Mouse (Mus musculus) neutrophil, adult 5-6 weeks (primary cell): Measurements from ENCODE around the gene Krt2. TPM values are rescaled to one million over a fixed set of nuclear protein-coding genes. Genes with fewer than 3 reads are reported as not detected.

Experiments used
- ATAC-seq: fragments of 151-379, 151-347 bp; 2 replicates; pipeline ENCODE4 v1.8.0; 2017; ENCODE audit warnings: mild to moderate bottlenecking, moderate TSS enrichment; ENCODE audit not compliant: insufficient number of reproducible peaks, poor library complexity, low FRiP score, severe bottlenecking; ENCODE audit errors: extremely low read depth
- total RNA-seq: library from RNA; stranded (forward); fragments of 200-1000 nt; gene quantifications from 2 replicates; pipeline ENCODE4 v1.2.3, GENCODE M21; 2017

Gene Krt2
- total RNA-seq, 1 experiment from 2014 or later, result not detected

- ATAC-seq, result no peak
Measured at GRCm38 (mm10) chr15:101786360-101786759, 31.6 kb downstream of the Krt2 start, which contains the start of gene Krt72. Gene Krt72 (minus strand): TSS chr15:101786460.

- ATAC-seq, result no peak
Measured at GRCm38 (mm10) chr15:101773420-101773819, 44.5 kb downstream of the Krt2 start.

GRCm38 (mm10) chr15:101772711-101773081 lies 45.3 kb downstream of the Krt2 start:
- no peak for ATAC-seq

GRCm38 (mm10) chr15:101772080-101772710 lies 45.8 kb downstream of the Krt2 start:
- ATAC-seq, result no peak

- no peak for ATAC-seq
Measured at GRCm38 (mm10) chr15:101770226-101770625, 47.7 kb downstream of the Krt2 start.

Other genes with a start within 250 kb of the Krt2 start
- 0.12 and 0.74 TPM in 2 replicates for gene Krt75, start 244.3 kb downstream of the Krt2 start, total RNA-seq
- gene Gm5414, start 190.0 kb downstream of the Krt2 start, total RNA-seq, result not detected in 2 replicates
- gene Gm5478, start 170.8 kb downstream of the Krt2 start, total RNA-seq, result not detected in 2 replicates
- gene Krt6b, start 137.9 kb downstream of the Krt2 start, total RNA-seq, result 3.9 and 4.5 TPM in 2 replicates
- gene Krt6a, start 123.9 kb downstream of the Krt2 start, total RNA-seq, result 1.1 and 1.3 TPM in 2 replicates
- gene Krt5, start 105.3 kb downstream of the Krt2 start, total RNA-seq, result 0.23 TPM in 1 of 2 replicates, not detected in the other
- not detected in 2 replicates for gene Krt71, start 75.1 kb downstream of the Krt2 start, total RNA-seq
- not detected in 2 replicates for gene Krt72, start 31.7 kb downstream of the Krt2 start, total RNA-seq
- gene Krt73, start 15.8 kb downstream of the Krt2 start, total RNA-seq, result not detected in 2 replicates
- gene Krt1, start 32.6 kb upstream of the Krt2 start, total RNA-seq, result not detected in 2 replicates
- not detected in 2 replicates for gene Krt77, start 51.5 kb upstream of the Krt2 start, total RNA-seq
- not detected in 2 replicates for gene Krt76, start 74.8 kb upstream of the Krt2 start, total RNA-seq
- 0.86 and 2.8 TPM in 2 replicates for gene Krt4, start 106.6 kb upstream of the Krt2 start, total RNA-seq
- not detected in 2 replicates for gene Krt79, start 122.2 kb upstream of the Krt2 start, total RNA-seq
- not detected in 2 replicates for gene Krt78, start 136.1 kb upstream of the Krt2 start, total RNA-seq
- gene Krt8, start 186.3 kb upstream of the Krt2 start, total RNA-seq, result not detected in 2 replicates
- 0.37 and 1.0 TPM in 2 replicates for gene Krt18, start 210.0 kb upstream of the Krt2 start, total RNA-seq